In the genomic region with DNA sequence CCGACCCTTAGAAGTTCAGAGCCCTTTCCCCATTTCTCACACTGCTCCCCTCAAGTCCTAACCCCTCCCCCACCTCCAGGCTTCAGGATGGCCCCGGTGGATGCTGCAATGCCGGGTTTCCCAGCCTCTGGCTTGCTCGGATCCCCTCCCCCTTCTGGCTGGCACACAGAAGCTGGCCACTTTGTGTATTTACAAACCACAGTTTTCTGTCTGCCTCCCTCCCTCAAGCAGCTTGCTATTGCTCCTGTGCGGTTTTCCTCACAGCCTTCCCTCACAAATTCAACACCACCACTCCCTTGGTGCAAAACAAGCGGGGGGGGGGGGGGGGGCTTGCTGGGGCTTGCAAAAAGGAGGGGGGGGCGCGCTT, we compare ENCODE assay signal across 8 mouse cellular contexts.
DNase-seq lines count a peak whose midpoint lies in the region; ATAC-seq lines count a peak whose summit lies in the region.

No protein-coding gene starts in this region.

- intact Hi-C loops in heart, postnatal 14 days (cut with DNase I) = no loop called here

- no peaks in the 10 kb centered on the region for H3K9me3 ChIP-seq in heart, embryonic 15.5 days (replicated peaks)
- no peaks in the 10 kb centered on the region for H3K9me3 ChIP-seq in embryonic facial prominence, embryonic 15.5 days (replicated peaks)
- no peaks in the 10 kb centered on the region for H3K9me3 ChIP-seq in limb, embryonic 10.5 days (replicated peaks)

- H3K4me1 ChIP-seq in heart, embryonic 15.5 days (replicated peaks) = peaks cover 23% of the 10 kb centered on the region
- H3K4me1 ChIP-seq in embryonic facial prominence, embryonic 15.5 days = peaks cover 41% of the 10 kb centered on the region
- H3K4me1 ChIP-seq in limb, embryonic 10.5 days = peaks cover 33% of the 10 kb centered on the region

- no peaks in the 10 kb centered on the region for H3K27me3 ChIP-seq in heart, embryonic 15.5 days
- no peaks in the 10 kb centered on the region for H3K27me3 ChIP-seq in embryonic facial prominence, embryonic 15.5 days
- no peaks in the 10 kb centered on the region; the same call in 1 of the 2 replicates for H3K27me3 ChIP-seq in limb, embryonic 10.5 days (ENCODE audit: low read depth, poor library complexity, severe bottlenecking)

- no peak for ATAC-seq in heart, embryonic 15.5 days (replicated peaks; ENCODE audit: insufficient number of reproducible peaks, insufficient read depth, low FRiP score, low read depth)
- 0 out of 2 replicates have a peak, but pooled peaks have one; percentile 15 for ATAC-seq in embryonic facial prominence, embryonic 15.5 days (ENCODE audit: insufficient number of reproducible peaks, low FRiP score, low TSS enrichment, low read depth)
- no peak for ATAC-seq in frontal cortex, adult (ENCODE audit: low TSS enrichment)

- H3K4me3 ChIP-seq in heart, embryonic 15.5 days = no peak overlapping the region
- H3K4me3 ChIP-seq in embryonic facial prominence, embryonic 15.5 days (replicated peaks) = no peak overlapping the region
- H3K4me3 ChIP-seq in limb, embryonic 10.5 days = peak overlapping the region; percentile 41

- H3K36me3 ChIP-seq in heart, embryonic 15.5 days = no peaks in the 10 kb centered on the region
- H3K36me3 ChIP-seq in embryonic facial prominence, embryonic 15.5 days = no peaks in the 10 kb centered on the region
- no peaks in the 10 kb centered on the region for H3K36me3 ChIP-seq in limb, embryonic 10.5 days

- H3K4me2 ChIP-seq in heart, embryonic 15.5 days = peak overlapping the region; percentile 45
- H3K4me2 ChIP-seq in embryonic facial prominence, embryonic 15.5 days (replicated peaks) = peak overlapping the region; percentile 42

- no peak overlapping the region for H3K27ac ChIP-seq in heart, embryonic 15.5 days
- no peak overlapping the region for H3K27ac ChIP-seq in embryonic facial prominence, embryonic 15.5 days (replicated peaks)
- peak overlapping the region; percentile 71 for H3K27ac ChIP-seq in limb, embryonic 10.5 days

- H3K9ac ChIP-seq in heart, embryonic 15.5 days = no peak overlapping the region
- no peak overlapping the region for H3K9ac ChIP-seq in embryonic facial prominence, embryonic 15.5 days

- no peak for DNase-seq in heart, postnatal 14 days
- DNase-seq in limb, embryonic 10.5 days (ENCODE audit: low spot score) = peak; percentile 51
- DNase-seq in neural tube, embryonic 10.5 days (ENCODE audit: extremely low spot score, low spot score) = peak; percentile 32
- no peak for DNase-seq in frontal cortex, adult 2 months (ENCODE audit: extremely low spot score in 1 of 2, low spot score in 1 of 2)
- no peak for DNase-seq in gastrocnemius, postnatal 4 days (ENCODE audit: low spot score in 2 of 2)

- WGBS in heart, embryonic 15.5 days = 3% methylated on average over 7 of the region's 8 CpGs
- 9% methylated on average over 8 of the region's 8 CpGs for WGBS in embryonic facial prominence, embryonic 15.5 days
- 4% methylated on average over 8 of the region's 8 CpGs for WGBS in limb, embryonic 10.5 days

Comparison
In these comparisons a context has a peak if more than half of its experiments do, and no peak if none do; other contexts are left out.
1. DNase-seq: peak in limb, embryonic 10.5 days (single experiment) and neural tube, embryonic 10.5 days (single experiment); none in heart, postnatal 14 days (0 of 2), frontal cortex, adult 2 months (0 of 2) and gastrocnemius, postnatal 4 days (0 of 2).